Mouse (Mus musculus) liver, postnatal 0 days (tissue): ENCODE measurements around the gene Ahsg.

Experiments
- CTCF ChIP-seq: sonication (generic); IDR thresholded peaks from 2 replicates; pipeline ENCODE4 v1.5.1; 2016; ENCODE audit warnings: antibody characterized with exemption, low read depth
- EP300 ChIP-seq: IDR thresholded peaks from 2 replicates; pipeline ENCODE4 v1.6.1; 2016; ENCODE audit warnings: antibody characterized with exemption, low read depth, mild to moderate bottlenecking

DNA sequence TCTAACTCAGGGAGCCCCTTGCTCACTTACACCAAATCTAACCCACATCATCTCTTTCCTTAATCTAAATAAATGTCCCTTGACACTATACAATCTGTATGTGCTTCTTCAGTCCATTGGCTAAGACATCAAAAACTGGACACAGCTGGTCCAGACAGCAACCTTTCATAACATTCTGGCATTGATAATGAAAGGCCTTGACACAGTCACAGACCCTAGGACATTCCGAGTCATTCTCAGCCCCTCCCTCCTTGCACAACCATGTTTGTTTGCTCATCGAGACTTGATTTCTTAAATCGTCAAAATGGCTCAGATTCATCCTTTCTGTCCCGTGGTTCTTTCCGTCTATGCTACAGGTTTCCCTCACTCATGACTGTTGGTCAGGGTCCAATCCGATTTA lies 18.2 kb downstream of the Ahsg start:
- TF ChIP-seq EP300 (no peak), CTCF (no peak)
